Mouse (Mus musculus) cerebellum, adult 8-10 months (tissue): ENCODE data around the gene Cstl1.
A peak's percentile ranks its signal among the peaks of the same experiment; 100 is the strongest.
"Not testable (repeated sequence)": the region's sequence is repeated elsewhere in the genome, so short reads cannot be mapped to it uniquely, and the experiment has no call there.

Source experiments
- DNase-seq: peaks from one replicate; pipeline ENCODE4 v3.0.0; 2022

Cstl1 gene

DNA sequence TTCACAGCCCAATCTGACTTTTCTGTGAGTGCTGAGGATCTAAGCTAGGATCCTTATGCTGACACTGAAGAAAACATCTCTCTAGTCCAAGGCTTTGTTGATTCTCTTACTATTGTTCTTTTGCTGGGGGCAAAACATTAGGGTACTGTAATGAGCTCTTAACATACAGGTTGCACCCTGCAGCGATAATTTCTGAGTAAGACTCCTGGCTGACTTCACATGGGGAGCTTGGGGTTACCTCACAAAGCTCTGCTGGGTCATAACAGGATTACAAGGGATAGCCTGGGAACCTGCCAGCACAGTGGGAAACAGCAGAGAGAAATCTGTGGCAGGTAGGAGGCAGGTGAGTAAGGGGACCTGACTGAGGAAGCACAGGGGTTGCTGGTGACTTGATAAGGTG is at the start of gene Cstl1:
Gene Cstl1 (plus strand): TSS at position 301 of the 400 bp plus-strand sequence.
- no peak for DNase-seq

GRCm38 (mm10) chr2:148706409-148707201 is 43.6 kb upstream of the Cstl1 start:
- DNase-seq = no peak

- no peak for DNase-seq
Measured at GRCm38 (mm10) chr2:148707202-148707530, 43.0 kb upstream of the Cstl1 start.

GRCm38 (mm10) chr2:148712326-148712725 is 37.8 kb upstream of the Cstl1 start:
- DNase-seq = no peak

DNA sequence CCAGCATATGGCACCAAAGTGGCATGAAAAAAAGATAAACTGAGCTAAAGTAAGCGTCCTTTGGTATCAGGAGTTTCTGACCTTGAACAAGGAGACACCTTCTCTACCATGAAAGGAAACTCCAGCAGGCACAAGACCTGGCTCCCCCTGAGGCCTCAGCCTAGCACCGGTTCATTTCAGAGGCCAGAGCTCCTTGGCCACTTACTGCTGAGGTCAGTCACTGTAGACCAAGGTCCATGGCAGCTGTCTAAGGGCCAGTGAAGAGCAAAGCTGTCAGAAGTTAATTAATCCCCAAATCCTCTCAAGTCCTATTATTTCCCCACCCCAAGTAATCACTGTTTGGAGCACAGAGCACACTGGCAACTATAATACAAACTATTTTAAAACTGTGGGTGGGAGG is 33.1 kb upstream of the Cstl1 start:
- no peak for DNase-seq

DNA sequence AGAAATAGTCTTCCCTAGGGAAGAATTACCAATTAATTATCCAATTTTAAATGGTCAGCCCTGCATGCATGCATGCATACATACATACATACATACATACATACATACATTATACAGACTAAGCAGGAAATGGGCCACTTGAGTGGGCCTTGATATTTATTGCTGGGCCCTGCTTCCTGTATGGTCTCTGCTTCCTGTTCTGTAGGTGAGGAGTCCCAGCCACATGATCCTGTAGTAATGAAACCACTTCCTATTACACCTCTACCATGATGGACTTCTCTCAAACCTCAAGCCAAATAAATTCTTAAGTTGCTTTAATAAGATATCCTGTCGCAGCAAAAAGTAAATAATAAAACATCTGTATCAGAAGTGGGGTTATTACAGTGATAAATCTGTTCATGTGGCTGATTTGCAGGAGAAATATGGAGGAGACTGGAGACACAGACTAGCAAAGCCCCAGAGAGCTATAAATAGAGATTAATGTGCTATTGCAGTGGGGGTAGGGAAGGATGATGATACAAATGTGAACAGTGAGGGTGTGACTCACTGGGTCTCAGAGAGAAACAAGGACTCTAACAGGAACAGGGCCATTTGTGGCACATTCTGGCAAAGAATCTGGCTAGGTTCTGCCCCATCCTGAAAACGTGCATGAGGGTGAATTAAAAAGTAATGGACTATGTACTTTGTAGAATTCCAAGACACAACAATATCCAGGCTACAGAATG is 30.7 kb upstream of the Cstl1 start:
- DNase-seq = no peak

GRCm38 (mm10) chr2:148731614-148732326 is 18.4 kb upstream of the Cstl1 start:
- DNase-seq = peak; percentile 54

DNA sequence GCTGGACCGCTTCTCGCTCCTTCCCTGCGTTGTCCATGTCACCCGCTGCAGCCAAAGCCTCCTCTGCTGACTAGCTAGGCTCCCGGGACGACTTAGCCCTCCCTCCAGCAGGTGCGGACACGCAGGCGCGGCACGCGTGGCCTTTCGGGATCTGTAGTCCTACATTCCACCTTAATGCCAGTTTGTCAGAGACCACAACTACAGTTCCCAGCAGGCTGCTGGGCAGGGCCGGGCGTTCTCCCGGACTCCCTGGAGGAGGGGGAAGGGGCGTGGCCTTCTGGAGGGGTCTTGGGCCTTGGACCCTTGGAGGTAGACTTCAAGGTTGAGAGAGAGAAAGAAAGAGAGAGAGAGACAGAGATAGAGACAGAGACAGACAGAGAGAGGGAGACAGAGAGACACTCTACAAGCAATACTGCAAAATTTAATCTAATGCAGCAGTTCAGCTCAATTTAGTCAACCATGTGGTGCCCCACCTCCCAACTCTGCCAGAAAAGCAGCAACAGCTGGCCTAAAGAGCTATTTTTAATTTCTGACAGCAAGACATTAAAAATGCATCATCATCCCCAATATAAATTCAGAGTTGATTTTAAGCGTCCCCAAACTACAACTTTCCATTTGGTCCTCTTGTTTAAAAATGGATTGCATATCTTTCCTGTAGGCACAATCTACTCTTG is 17.7 kb upstream of the Cstl1 start, which contains the start of gene Napb:
Gene Napb (minus strand): TSS at position 141 of the 674 bp plus-strand sequence.
- DNase-seq = peak; percentile 93

GRCm38 (mm10) chr2:148743001-148743400 is 7.2 kb upstream of the Cstl1 start:
- peak; percentile 90 for DNase-seq

- DNase-seq = no peak
Measured at GRCm38 (mm10) chr2:148743846-148744407, 6.2 kb upstream of the Cstl1 start.

- peak; percentile 81 for DNase-seq
Measured at GRCm38 (mm10) chr2:148751893-148752813, 2.0 kb downstream of the Cstl1 start.

GRCm38 (mm10) chr2:148754310-148754846 is 4.2 kb downstream of the Cstl1 start:
- no peak for DNase-seq

- DNase-seq = no peak
Measured at GRCm38 (mm10) chr2:148763648-148764388, 13.7 kb downstream of the Cstl1 start.

DNA sequence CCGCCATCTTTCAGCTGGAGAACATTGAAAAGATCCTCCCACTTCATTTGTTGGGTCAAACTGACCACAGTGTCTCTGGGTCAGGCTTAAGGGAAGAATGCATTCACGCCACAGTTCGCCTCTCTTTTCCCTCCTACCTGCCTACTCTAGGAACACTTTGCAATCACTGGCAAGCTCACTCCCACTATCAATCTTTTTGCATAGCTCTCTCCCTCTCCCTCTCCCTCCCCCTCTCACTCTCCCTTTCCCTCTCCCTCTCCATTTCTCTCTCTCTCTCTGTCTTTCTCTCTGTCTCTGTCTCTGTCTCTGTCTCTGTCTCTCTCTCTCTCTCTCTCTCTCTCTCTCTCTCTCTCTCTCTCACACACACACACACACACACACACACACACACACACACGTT is 21.2 kb downstream of the Cstl1 start, which contains the start of gene Cst11:
Gene Cst11 (minus strand): TSS at position 101 of the 400 bp plus-strand sequence.
- not testable (repeated sequence) for DNase-seq

DNA sequence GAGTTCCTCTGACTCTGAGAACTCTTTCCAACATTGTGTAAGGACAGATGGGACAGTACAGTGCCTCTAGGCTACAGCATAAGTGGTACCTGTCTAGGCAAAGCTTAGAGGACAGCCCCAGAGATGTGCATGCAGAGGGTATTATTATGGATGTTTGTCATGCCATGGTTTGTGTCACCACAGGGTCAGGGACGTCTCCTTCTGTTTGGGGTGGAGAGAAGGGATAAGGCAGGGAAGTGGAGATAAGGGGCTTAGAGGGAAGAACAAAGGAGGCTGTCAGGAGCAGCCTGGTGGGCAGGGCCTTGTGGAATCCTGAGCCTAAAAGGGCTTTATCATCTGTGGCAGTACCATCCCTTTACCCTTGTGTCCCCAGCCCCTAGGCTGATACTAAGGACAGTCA is 31.6 kb downstream of the Cstl1 start, which contains the start of gene 8030411F24Rik:
Gene 8030411F24Rik (plus strand): TSS at position 301 of the 400 bp plus-strand sequence.
- no peak for DNase-seq

DNA sequence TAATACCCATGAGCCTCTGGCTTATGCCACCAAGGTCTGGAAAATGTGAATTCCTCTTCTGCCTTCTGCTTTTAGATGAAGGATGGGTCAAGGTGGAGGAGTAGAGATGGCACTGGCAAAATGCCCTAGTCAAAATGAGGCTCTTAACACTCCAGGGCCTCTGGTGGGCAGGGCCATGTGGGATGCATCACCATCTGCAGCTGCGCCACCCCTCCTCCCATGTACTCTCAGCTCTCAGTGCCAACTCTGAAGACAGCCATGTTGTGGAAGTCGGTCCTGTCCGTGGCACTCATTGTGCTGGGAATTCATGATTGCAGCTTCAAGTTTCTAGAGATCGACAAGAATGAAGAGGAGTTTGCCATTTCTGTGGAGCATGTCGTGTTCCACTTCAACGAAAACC is 39.0 kb downstream of the Cstl1 start, which contains the start of gene Cst12:
Gene Cst12 (plus strand): TSS at position 220 of the 400 bp plus-strand sequence.
- DNase-seq = no peak

DNA sequence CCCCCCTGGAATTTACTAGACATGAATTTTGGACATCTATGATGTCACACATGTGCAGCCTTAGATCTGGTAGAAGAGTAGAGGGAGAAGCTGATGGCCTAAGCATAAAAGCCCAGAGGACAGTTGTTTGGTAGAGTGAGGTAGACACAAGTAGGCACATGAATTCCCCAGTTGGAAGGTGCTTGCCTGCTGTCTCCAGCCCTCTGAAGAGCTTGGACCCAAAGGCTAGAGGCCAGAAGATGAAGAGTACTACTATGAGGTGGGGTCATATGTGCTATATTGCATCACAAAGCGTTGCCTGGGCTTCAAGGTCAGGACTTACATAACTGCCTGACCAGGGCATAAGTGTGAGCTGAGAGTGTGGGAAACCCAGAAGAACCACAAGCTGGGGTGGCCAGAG is 48.3 kb downstream of the Cstl1 start, which contains the start of gene Cst8:
Gene Cst8 (plus strand): TSS at position 301 of the 400 bp plus-strand sequence.
- no peak for DNase-seq

- peak; percentile 71 for DNase-seq
Measured at GRCm38 (mm10) chr2:148801491-148801921, 51.3 kb downstream of the Cstl1 start.
